Mouse (Mus musculus) liver, adult 2 months (tissue): ENCODE data around the gene Gpr15.

Experiments
- CTCF ChIP-seq: fragments of 200-500 bp; IDR thresholded peaks from 2 replicates; pipeline ENCODE4 v1.5.1; 2011; ENCODE audit warnings: low read depth, low read length, control low read depth
- POLR2A ChIP-seq: fragments of 200-500 bp; IDR thresholded peaks from 2 replicates; pipeline ENCODE4 v1.6.1; 2011; ENCODE audit warnings: low read length, control low read depth; ENCODE audit not compliant: insufficient read depth; ENCODE audit errors: extremely low read depth

GRCm38 (mm10) chr16:58701779-58702178 is 17.1 kb downstream of the Gpr15 start:
- TF ChIP-seq POLR2A (no peak), CTCF (no peak)
